Mouse (Mus musculus): ENCODE measurements around the gene Spem1. TPM values are rescaled to one million over a fixed set of nuclear protein-coding genes. Genes with fewer than 3 reads are reported as not detected.

Spem1 gene
- polyA plus RNA-seq (2021; fragmentation: Nextera tagmentation): not detected in 2 replicates
- long read RNA-seq, experiment 1: 0 reads
- long read RNA-seq, experiment 2: 0 reads

GRCm38 (mm10) chr11:69822080-69822479 lies at the start of gene Spem1:
TSS of gene Spem1 (minus strand) at chr11:69822180.

DNA sequence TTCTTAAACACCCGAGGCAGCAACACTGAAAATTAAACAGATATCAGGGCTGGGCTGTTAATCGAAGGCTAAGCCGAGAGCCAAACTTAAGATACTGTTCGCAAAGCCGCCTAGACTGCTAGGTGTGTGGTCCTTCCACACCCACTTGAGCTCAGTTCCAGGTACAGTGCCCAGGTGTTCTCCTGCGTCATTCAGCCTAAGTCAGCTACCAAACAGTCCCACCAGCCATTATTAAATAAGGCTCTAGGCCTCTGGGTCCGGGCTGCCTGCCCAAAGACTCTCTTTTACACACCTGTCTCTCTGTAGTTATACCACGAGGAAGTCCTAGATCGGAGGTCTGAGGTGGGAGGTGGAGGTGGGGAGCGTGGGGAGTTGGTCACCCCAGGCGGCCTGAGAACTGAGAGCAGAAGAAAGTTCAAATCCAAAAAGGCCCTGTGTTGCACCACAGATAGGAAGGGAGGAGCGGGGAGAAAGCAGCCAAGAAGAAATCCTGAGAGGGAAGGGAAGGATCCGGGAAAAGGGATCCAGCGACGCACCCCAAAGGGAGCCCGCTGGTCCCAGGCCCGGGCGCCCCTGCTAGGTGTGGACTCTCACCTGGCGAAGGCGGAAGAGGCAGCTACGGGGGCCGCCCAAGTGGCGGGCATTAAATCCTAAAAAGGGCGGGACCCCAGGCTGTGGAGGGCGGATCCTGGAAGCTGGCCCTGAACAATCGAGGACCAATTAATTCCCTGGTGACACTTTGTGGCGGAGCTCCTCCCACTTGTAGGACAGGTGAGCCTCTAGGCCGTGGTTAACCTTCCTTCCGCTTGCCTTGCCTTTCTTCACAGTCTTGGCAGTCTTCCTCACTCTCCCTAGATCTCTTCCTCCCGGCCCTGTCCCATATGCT lies 36.4 kb upstream of the Spem1 start, which contains the start of gene Tnk1:
Gene Tnk1 (minus strand): TSS at position 618 of the 886 bp plus-strand sequence.

GRCm38 (mm10) chr11:69846198-69846680 lies 24.3 kb upstream of the Spem1 start, which contains the start of gene Plscr3:
TSS of gene Plscr3 (plus strand) at chr11:69846376.

DNA sequence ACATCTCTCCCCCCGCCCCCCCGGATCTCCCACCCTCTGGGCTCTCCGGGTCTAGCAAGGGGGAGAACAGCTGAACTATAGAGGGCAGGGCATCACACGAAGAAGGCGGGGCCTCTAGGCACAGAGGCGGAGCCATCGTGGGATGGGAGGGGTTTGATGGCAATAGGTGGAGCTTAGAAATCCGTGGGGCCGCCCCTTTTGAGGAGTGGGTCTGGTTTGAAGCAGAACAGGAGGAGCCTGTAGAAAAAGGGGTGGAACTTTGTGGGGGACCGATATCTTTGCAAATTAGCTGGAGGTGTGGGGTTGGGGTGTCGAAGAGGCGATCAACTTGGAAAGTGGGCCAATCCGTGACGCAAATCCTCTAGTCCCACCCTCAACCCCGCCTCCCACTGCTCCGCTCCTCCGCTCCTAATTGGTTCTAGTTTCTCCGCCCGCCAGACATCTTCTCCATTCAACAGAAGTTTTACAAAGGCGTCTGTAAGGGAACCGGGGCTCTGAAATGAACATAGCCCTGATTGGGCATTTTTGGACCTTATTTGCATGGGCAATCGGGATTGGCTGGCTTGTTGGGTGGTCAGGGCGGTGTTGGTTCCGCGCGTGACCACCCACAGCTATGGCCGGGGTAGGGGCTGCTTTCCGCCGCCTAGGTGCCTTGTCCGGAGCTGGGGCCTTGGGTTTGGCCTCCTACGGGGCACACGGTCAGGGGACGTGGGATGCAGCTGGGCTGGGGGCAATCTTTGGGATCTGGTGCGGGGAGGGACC lies 16.2 kb upstream of the Spem1 start, which contains the start of gene Tmem256:
Gene Tmem256 (plus strand): TSS at position 563 of the 762 bp plus-strand sequence.

DNA sequence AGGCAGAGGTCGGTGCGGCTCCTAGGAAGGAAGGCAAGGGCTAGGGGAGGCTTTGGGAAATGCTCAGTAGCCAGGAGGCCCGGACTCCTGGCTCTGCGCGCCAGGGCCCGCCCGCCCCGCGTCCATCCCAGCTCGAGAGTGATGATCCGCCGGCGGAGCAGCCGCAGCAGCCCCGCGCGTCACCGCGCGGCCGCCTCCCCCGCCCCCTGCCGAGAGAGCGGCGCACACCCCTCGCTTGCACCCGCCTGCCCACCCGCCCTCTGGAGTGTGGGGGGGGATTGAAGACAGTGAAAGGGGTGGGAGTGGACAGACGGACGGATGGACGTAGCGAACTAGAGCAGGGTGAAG lies 15.6 kb upstream of the Spem1 start, which contains the start of gene Nlgn2:
Gene Nlgn2 (minus strand): TSS at position 181 of the 348 bp plus-strand sequence.

GRCm38 (mm10) chr11:69818365-69818764 lies 3.6 kb downstream of the Spem1 start, which contains the start of gene Spem2:
TSS of gene Spem2 (minus strand) at chr11:69818465.

DNA sequence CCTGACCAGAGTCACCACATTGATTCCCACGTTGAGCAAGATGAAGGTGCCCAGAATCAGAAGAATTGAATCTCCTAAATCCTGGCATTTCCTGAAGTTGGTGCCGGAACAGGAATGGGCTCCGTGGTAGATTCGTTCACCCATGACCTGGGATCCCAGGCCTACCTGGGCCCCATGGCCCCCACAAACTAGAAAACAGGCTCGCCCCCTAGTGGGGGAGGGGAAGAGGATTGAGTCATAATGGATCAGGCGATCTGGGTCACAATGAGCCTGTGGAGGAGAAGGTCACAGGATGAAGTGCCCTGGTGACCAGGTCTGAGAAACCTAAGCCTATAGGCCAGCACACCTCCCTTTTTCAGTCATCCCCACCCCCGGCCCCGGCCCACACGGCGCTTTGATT lies 6.8 kb downstream of the Spem1 start, which contains the start of gene Gm39566:
Gene Gm39566 (minus strand): TSS at position 144 of the 400 bp plus-strand sequence.

GRCm38 (mm10) chr11:69804972-69805909 lies 16.7 kb downstream of the Spem1 start, which contains the start of gene Tmem102:
TSS of gene Tmem102 (minus strand) at chr11:69805624.

DNA sequence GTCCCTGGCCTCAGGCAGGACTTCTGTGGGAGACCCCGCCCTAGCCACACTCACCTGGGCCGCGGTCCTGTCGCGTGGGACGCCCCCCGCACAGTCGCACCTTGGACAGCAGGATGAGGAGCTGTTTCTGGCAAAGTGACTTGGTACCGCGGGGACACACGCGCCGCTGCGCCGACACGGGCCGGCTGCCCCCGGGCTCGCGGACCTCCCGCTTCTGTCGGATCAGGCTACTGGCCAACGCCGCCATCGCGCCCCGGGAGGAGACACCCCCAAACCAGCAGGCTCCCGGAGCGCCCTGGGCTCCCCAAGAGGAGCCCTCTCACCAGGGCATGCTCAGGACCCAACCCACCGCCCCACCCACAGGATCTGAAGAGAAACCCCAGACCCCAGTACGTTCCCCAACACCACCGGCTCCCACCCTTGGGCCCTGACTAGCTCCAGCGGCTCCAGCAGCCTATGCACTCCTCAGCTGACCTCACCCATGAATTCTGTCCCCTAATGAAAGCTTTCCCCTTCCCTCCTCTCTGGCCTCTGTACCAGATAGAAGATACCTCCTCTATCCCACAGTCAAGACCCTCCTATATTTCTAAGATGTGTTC lies 20.5 kb downstream of the Spem1 start, which contains the start of gene Fgf11:
Gene Fgf11 (minus strand): TSS at position 479 of the 599 bp plus-strand sequence.

DNA sequence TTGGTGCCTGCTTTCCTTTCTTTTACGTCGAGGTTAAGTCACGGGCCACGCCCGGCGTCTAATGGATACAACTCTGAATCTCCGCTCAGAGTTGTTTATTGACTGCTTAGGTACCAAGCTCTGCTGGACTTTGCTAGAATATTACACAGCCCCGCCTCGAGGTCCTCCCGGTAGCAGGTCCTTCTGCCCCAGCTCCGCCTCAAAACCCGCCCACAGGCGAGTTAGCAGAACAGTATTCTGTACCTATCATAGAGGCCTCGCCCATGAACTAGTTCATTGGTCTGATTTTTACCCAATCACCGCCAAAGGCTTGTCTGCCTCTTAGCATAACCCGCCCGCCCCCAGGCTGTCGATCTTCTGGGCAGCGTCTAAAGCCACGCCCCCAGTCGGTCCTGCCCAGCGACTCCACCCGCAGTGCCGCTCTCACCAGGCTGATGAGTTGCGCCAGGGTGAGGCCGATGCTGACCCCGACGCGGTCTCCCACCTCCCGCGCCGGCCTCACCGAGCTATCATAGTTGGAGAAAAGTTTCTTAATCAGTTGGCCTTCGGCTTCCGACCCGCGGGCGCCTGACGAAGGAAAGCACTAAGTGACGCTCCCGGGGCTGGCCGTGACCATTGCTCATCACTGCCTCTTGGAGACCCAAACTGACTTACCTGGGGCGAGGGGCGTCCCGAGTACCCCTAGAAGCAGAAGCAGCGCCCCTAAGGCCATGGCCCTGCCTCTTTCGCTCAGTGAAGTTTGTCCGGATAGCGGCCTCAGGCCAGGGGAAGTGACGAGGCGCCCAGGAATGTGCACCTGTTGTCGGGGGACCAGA lies 26.6 kb downstream of the Spem1 start, which contains the start of gene Chrnb1:
Gene Chrnb1 (minus strand): TSS at position 776 of the 815 bp plus-strand sequence.

Other genes with a start within 250 kb of the Spem1 start
- 13.9 and 15.4 TPM in 2 replicates for gene Wrap53, start 241.9 kb downstream of the Spem1 start, polyA plus RNA-seq (2021; fragmentation: Nextera tagmentation)
- gene Trp53, start 241.8 kb downstream of the Spem1 start, polyA plus RNA-seq (2021; fragmentation: Nextera tagmentation): 25.8 and 29.0 TPM in 2 replicates
- gene Atp1b2, start 216.2 kb downstream of the Spem1 start, polyA plus RNA-seq (2021; fragmentation: Nextera tagmentation): 218 and 255 TPM in 2 replicates
- not detected in 2 replicates for gene Shbg, start 204.3 kb downstream of the Spem1 start, polyA plus RNA-seq (2021; fragmentation: Nextera tagmentation)
- 18.2 and 18.3 TPM in 2 replicates for gene Sat2, start 200.2 kb downstream of the Spem1 start, polyA plus RNA-seq (2021; fragmentation: Nextera tagmentation)
- gene Fxr2, start 189.2 kb downstream of the Spem1 start, polyA plus RNA-seq (2021; fragmentation: Nextera tagmentation): 6.9 and 7.9 TPM in 2 replicates
- gene Sox15, start 166.9 kb downstream of the Spem1 start, polyA plus RNA-seq (2021; fragmentation: Nextera tagmentation): 0.16 TPM in 1 of 2 replicates, not detected in the other
- 94.9 and 96.8 TPM in 2 replicates for gene Mpdu1, start 159.5 kb downstream of the Spem1 start, polyA plus RNA-seq (2021; fragmentation: Nextera tagmentation)
- 18.4 and 22.2 TPM in 2 replicates for gene Cd68, start 156.0 kb downstream of the Spem1 start, polyA plus RNA-seq (2021; fragmentation: Nextera tagmentation)
- 177 and 178 TPM in 2 replicates for gene Eif4a1, start 149.8 kb downstream of the Spem1 start, polyA plus RNA-seq (2021; fragmentation: Nextera tagmentation)
- gene Senp3, start 140.1 kb downstream of the Spem1 start, polyA plus RNA-seq (2021; fragmentation: Nextera tagmentation): 14.3 and 15.8 TPM in 2 replicates
- 3.6 and 4.5 TPM in 2 replicates for gene Tnfsf13, start 136.4 kb downstream of the Spem1 start, polyA plus RNA-seq (2021; fragmentation: Nextera tagmentation)
- 2.8 and 3.4 TPM in 2 replicates for gene Tnfsf12, start 126.3 kb downstream of the Spem1 start, polyA plus RNA-seq (2021; fragmentation: Nextera tagmentation)
- gene Tnfsfm13, start 126.1 kb downstream of the Spem1 start, polyA plus RNA-seq (2021; fragmentation: Nextera tagmentation): 1.9 and 2.8 TPM in 2 replicates
- 6.6 and 7.7 TPM in 2 replicates for gene Polr2a, start 63.5 kb downstream of the Spem1 start, polyA plus RNA-seq (2021; fragmentation: Nextera tagmentation)
- gene Slc35g3, start 60.2 kb downstream of the Spem1 start, polyA plus RNA-seq (2021; fragmentation: Nextera tagmentation): 0.19 TPM in 1 of 2 replicates, not detected in the other
- gene Zbtb4, start 56.3 kb downstream of the Spem1 start, polyA plus RNA-seq (2021; fragmentation: Nextera tagmentation): 4.4 and 5.5 TPM in 2 replicates
- gene Chrnb1, start 26.2 kb downstream of the Spem1 start, polyA plus RNA-seq (2021; fragmentation: Nextera tagmentation): 0.25 and 0.46 TPM in 2 replicates
- gene Fgf11, start 20.3 kb downstream of the Spem1 start, polyA plus RNA-seq (2021; fragmentation: Nextera tagmentation): 3.7 and 3.9 TPM in 2 replicates
- 0.40 and 1.9 TPM in 2 replicates for gene Tmem102, start 16.6 kb downstream of the Spem1 start, polyA plus RNA-seq (2021; fragmentation: Nextera tagmentation)
- not detected in 2 replicates for gene Gm39566, start 6.9 kb downstream of the Spem1 start, polyA plus RNA-seq (2021; fragmentation: Nextera tagmentation)
- gene Spem2, start 3.7 kb downstream of the Spem1 start, polyA plus RNA-seq (2021; fragmentation: Nextera tagmentation): not detected in 2 replicates
- 10.5 and 10.6 TPM in 2 replicates for gene Nlgn2, start 15.6 kb upstream of the Spem1 start, polyA plus RNA-seq (2021; fragmentation: Nextera tagmentation)
- gene Tmem256, start 16.3 kb upstream of the Spem1 start, polyA plus RNA-seq (2021; fragmentation: Nextera tagmentation): 460 and 516 TPM in 2 replicates
- 5.0 and 5.4 TPM in 2 replicates for gene Plscr3, start 24.2 kb upstream of the Spem1 start, polyA plus RNA-seq (2021; fragmentation: Nextera tagmentation)
- not detected in 2 replicates for gene Tnk1, start 36.5 kb upstream of the Spem1 start, polyA plus RNA-seq (2021; fragmentation: Nextera tagmentation)
- not detected in 2 replicates for gene Tmem95, start 55.8 kb upstream of the Spem1 start, polyA plus RNA-seq (2021; fragmentation: Nextera tagmentation)
- gene Kctd11, start 59.2 kb upstream of the Spem1 start, polyA plus RNA-seq (2021; fragmentation: Nextera tagmentation): 0.63 and 0.64 TPM in 2 replicates
- not detected in 2 replicates for gene Acap1, start 73.4 kb upstream of the Spem1 start, polyA plus RNA-seq (2021; fragmentation: Nextera tagmentation)
- gene 2810408A11Rik, start 78.8 kb upstream of the Spem1 start, polyA plus RNA-seq (2021; fragmentation: Nextera tagmentation): 0.24 and 0.34 TPM in 2 replicates
- 9.8 and 12.3 TPM in 2 replicates for gene Neurl4, start 78.9 kb upstream of the Spem1 start, polyA plus RNA-seq (2021; fragmentation: Nextera tagmentation)
- 20.7 and 21.7 TPM in 2 replicates for gene Gps2, start 91.7 kb upstream of the Spem1 start, polyA plus RNA-seq (2021; fragmentation: Nextera tagmentation)
- gene Eif5a, start 99.8 kb upstream of the Spem1 start, polyA plus RNA-seq (2021; fragmentation: Nextera tagmentation): 766 and 767 TPM in 2 replicates
- 0.35 TPM in 1 of 2 replicates, not detected in the other for gene Ybx2, start 113.6 kb upstream of the Spem1 start, polyA plus RNA-seq (2021; fragmentation: Nextera tagmentation)
- 0.43 and 0.93 TPM in 2 replicates for gene Slc2a4, start 126.0 kb upstream of the Spem1 start, polyA plus RNA-seq (2021; fragmentation: Nextera tagmentation)
- gene Cldn7, start 142.6 kb upstream of the Spem1 start, polyA plus RNA-seq (2021; fragmentation: Nextera tagmentation): not detected in 2 replicates
- 15.1 and 15.6 TPM in 2 replicates for gene Ctdnep1, start 159.0 kb upstream of the Spem1 start, polyA plus RNA-seq (2021; fragmentation: Nextera tagmentation)
- 101 and 106 TPM in 2 replicates for gene Elp5, start 160.3 kb upstream of the Spem1 start, polyA plus RNA-seq (2021; fragmentation: Nextera tagmentation)
- 359 and 408 TPM in 2 replicates for gene Gabarap, start 169.0 kb upstream of the Spem1 start, polyA plus RNA-seq (2021; fragmentation: Nextera tagmentation)
- gene Phf23, start 173.6 kb upstream of the Spem1 start, polyA plus RNA-seq (2021; fragmentation: Nextera tagmentation): 8.8 and 10.5 TPM in 2 replicates
- 1.4 and 1.7 TPM in 2 replicates for gene Dvl2, start 178.4 kb upstream of the Spem1 start, polyA plus RNA-seq (2021; fragmentation: Nextera tagmentation)
- 61.5 and 64.6 TPM in 2 replicates for gene Acadvl, start 193.2 kb upstream of the Spem1 start, polyA plus RNA-seq (2021; fragmentation: Nextera tagmentation)
- 64.5 and 70.1 TPM in 2 replicates for gene Dlg4, start 194.8 kb upstream of the Spem1 start, polyA plus RNA-seq (2021; fragmentation: Nextera tagmentation)
- gene Asgr1, start 231.9 kb upstream of the Spem1 start, polyA plus RNA-seq (2021; fragmentation: Nextera tagmentation): 0.48 and 2.2 TPM in 2 replicates